Mouse (Mus musculus): ENCODE results near the gene Krt8.

The Krt8 gene

DNA sequence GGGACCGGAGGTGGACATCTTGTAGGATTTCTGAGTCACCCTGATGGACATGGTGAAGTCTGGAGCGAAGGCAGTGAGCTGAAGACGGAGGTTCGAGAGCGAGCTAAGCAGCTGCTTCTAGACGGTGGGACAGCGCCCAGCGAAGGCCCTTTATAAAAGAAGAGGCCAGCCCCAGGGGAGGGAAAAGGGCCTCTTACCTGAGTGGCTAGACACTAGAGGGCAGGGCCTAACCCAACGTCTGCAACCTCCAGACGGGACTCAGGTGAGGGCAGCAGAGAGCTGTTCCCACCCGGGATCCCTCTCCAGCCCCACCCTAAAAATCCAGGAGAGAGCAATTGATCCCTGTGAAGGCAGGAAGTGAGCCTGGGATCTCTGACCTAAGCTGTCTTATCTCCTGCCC lies at the start of gene Krt8:
Krt8 (minus strand) TSS at position 294 of the 400 bp plus-strand sequence.
- no peak for DNase-seq

DNA sequence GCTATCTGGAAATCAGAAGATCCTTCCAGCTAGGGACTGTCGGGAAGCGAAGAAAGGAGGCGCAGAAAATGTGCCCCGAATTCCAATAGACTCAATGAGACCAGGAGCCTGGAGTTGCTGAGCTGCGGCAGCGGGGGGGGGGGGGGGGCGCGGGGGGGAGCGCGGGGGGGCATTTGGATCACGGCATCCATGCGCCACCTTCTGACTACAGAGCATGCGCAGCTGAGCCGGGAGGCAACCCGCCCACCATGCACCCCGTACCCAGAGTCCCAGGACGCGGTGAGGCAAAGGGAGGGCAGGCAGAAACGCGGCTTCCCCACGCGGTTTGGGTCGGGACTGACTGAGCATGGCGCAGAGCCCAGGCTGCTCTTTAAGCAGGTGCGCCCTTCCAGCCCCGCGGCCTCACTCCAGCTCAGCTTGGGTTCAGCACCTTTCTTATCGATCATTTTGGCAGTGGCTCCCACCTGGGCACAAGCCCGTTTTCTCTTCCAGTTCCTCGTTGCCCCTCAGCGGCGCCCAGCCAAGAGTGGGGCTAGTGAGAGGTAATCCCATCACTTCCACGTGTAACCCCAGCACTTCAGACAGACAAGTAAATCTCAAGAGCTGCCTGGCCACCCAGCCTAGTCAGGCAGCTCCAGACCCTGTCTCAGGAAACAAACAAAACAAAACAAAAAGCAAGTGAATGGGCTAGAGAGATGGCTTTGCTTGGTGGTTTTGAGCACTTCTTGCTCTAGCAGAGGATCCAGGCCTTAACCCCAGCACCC lies 47.8 kb upstream of the Krt8 start:
- DNase-seq, result peak; percentile 52

DNA sequence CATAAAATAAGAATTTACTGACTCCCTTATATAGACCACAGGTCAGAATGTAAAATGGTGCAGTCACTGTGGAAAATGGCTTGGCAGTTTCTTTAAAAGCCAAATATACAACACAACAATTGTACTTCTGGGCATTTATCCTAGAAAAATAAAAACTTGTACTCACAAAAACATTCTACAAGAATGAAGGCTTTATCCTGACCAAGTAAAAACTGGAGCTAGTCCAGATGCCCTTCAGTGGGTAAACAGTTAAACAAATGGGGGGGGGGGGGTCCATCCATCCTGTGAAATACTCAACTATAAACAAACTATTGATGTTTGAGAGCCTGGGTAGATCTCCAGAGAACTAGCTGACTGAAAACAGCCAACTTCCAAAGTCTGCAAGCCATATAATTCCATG lies 45.6 kb upstream of the Krt8 start:
- DNase-seq, result no peak

DNA sequence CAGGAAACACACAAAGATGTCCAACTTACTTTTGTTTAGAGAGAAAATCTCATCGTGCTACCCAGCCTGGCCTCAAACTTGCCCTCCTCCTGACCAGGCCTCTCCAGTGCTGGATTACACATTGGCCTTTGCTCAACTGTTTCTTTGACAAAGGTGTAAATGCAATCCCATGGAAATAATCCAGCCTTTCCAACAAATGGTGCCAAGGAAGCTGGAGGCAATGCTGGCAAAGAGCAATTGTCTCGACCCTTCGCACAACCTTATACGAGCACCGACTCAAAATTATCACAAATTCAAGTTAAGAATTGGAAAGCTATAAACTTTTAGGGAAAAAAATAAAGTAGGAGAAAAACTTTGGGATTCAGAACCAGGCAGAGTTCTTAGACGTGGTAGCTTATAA lies 43.7 kb upstream of the Krt8 start:
- DNase-seq, result no peak

- DNase-seq, result no peak
These were observed 41.4 kb upstream of the Krt8 start for GRCm38 (mm10) chr15:102045691-102046090.

DNA sequence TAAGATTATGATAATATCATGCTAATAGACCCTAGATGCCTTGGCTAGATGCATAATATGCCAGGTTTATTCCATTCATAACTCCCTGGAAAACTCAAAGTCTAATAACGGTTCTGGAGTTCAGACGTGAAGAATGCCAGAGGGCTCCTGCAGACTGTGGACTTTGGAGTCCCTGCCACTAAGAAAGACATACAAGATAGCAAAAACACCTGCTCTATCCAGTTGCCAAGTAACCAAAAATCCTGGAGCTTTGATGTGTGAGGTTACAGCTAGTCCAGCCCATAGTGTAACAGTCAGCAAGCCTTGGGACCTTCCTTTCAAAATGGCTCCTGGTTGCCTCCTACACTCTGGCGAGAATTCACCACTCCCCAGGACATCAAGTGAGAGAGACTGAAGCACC lies 40.5 kb upstream of the Krt8 start:
- DNase-seq, result no peak

GRCm38 (mm10) chr15:102041951-102042350 lies 37.7 kb upstream of the Krt8 start:
- DNase-seq, result no peak

GRCm38 (mm10) chr15:102040277-102040676 lies 36.0 kb upstream of the Krt8 start:
- DNase-seq, result no peak

- DNase-seq, result no peak
These were observed 30.1 kb upstream of the Krt8 start for GRCm38 (mm10) chr15:102034121-102035053.

DNA sequence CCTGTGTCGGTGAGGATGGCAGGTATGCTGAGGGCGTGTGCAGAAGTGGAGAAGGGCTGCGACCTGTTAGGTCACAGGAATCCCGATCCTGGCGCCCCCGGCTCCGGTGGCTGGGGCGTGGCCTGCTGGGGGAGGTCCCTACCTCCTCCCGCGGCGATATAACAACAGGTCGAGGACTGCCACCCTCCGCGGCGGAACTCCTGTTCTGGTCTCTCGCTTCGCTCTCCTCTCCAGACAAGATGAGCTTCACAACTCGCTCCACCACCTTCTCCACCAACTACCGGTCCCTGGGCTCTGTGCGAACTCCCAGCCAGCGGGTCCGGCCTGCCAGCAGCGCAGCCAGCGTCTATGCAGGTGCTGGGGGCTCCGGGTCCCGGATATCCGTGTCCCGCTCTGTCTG lies 23.8 kb upstream of the Krt8 start, which contains the start of gene Krt18:
Krt18 (plus strand) TSS at position 141 of the 400 bp plus-strand sequence.
- peak; percentile 36 for DNase-seq

- no peak for DNase-seq
These were observed 22.1 kb upstream of the Krt8 start for GRCm38 (mm10) chr15:102026430-102026829.

DNA sequence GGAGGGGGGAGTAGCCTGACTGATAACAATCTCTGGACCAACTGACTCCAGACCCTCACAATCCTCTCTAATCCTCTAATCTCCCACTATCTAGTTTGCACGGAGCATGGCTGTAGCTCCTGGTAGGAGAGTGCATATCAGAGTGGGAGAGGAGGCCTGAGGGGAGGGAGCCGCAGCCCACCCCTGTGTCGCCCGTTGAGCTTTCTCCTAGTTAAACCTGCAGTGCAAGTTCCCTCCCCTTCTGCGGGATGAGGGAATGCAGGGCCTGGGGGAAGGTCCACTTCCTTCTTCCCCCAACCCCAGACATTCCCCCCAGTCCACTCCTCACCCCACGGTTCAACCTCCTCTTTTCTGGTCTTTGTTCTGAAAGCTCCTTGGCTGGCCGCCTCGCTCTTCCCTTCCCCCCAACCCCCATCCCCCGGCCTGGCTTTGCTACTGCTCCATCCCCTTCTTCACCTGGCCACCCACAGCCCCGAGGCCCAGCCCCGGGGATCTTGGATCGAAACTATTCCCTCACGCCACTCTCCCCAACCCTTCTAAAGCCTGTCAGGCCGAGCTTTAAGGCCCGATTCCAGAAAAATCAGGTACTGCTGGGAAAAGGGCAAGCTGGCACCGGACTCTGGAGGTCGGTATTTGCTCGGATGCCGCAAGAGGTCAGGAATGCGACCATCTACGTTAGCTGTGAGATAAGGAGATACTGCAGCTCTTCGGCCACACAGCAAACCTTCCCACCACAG lies 21.0 kb upstream of the Krt8 start:
- DNase-seq, result no peak

DNA sequence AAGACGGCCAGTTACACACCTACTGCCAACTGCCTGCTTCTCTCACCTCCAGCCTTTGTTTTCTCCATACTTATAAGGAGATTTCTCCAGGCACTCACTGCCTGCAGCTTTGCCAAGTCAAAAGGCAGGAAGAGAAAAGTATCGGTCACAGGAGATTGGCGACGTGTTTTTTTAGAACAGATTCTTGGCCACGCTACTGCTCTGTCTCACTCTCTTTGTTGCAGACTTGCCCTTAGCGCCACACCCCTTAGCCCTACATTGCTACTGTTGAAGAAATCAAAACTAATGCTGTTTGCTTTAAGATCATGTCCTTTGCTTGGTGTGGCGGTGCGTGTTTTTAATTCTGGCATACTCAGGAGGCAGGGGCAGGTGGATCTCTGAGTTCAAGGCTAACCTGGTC lies 19.6 kb upstream of the Krt8 start:
- no peak for DNase-seq

DNA sequence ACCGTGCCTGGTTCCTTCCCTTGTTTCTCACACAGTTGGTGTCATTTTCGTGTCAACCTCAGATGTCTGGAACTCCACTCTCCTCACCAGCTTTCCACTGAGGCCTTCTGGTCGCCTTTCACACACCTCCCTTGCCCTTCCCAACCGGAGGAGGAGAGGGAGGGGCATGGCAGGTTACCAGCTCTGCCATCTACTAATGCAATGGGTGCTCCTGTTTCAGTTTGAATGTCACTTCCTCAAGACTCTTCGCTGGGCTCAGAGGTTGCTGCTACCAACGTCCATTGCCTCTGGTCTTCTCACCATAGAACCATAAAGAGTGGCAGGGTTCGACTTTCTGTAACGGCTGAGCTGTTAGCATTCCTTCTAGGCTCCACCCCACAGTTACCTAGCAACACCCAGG lies 18.2 kb upstream of the Krt8 start:
- no peak for DNase-seq

DNA sequence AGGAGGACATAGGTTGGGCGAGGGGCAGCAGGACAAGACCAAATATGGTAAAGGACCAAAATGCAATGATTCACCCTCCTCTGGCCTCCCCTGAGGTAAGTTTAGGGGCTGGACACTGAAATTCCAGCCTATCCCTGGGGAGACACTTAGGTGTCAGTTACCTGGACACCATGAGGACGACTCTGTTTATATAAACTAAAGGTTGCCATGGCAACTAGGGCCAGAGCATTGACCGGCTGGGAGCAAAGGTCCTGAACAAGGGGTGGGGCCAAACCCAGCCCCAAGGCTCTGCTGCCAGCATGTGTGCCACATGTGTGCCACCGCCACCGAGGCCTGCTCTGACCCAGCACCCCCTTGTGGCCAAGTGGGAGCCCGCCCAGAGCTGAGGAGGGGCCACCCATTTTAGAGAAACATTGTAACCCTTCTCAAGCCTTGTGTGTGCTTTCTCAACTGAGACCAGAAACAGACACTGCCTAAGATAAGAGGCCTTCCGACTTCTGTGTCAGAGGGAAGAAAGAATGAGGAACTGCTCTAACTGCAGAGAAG lies 13.7 kb upstream of the Krt8 start:
- peak; percentile 9 for DNase-seq

- no peak for DNase-seq
These were observed 12.5 kb upstream of the Krt8 start for GRCm38 (mm10) chr15:102016787-102017186.

GRCm38 (mm10) chr15:102016096-102016495 lies 11.8 kb upstream of the Krt8 start:
- no peak for DNase-seq

DNA sequence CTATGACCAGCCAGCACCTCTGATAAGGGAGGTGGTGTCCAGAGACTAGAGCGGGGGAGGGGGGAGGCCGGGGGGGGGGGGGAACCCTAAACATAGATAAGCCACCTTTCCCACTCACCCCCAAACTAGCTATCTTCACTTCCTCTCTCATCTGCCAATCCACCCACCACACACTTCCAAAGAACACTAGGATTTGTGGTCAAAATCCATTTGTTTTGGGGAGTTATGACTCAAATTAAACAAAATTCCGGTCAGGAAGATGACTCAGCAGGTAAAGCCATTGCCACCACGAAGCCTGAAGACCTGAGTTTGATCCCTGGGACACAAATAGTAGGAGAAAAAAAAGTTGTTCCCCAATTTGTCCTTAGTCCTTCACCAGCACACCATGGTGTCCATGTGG lies 10.6 kb upstream of the Krt8 start:
- no peak for DNase-seq

DNA sequence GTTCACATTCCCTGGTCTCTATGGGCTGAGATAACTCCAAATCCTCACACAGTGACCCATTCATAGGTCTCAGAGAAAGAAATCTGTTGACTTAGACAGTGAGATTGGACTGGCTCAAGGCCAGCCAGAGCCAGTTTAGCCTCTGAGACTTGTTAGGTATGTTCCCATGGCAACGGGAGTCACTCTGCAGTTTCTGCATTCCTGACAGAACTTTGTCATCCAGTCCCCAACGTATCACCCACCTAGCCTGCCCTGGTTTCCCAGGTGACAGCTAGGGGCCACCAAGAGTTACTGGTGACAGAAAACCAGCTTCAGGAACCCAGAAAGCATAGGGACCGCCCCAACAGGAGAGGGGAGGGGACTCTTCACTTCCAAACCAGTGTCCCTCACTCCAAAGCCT lies 9.4 kb upstream of the Krt8 start:
- DNase-seq, result no peak

- no peak for DNase-seq
These were observed 8.0 kb upstream of the Krt8 start for GRCm38 (mm10) chr15:102012260-102012765.

DNA sequence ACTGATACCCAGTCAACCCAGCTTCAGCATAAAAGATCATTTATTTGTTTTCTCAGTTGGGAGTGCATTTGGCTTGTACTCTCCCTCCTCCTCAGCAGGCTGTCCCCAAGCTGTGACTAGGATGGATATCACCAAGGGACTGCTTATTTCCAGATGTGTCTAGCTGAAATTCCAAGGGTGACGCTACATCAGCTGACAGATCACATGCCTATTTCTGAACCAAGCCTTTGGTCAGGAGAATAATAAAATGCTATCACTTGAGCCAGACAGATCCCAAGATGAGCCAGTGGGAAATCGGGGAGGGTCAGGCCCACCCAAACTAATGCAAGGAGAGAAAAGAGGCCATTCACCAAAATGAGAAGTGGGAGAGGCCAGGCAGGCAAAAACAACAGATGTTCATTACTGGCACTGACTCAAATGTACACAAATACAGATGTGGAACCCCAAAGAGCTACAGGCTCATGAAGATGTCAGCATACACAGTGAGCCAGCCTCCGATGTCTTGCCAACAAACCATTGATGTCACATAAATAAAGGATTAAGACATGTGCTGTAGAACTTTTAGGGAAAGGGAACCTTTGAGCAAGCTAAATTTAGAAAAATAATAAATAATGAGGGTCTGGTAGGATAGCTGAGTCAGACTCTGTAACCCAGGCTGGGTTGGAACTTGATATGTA lies 6.4 kb upstream of the Krt8 start:
- no peak for DNase-seq

Data from thymus, postnatal 25 days (tissue).